Mouse (Mus musculus) heart, adult 8-10 months (tissue): ENCODE data around the gene Nupl1. TPM values are rescaled to one million over a fixed set of nuclear protein-coding genes. Genes with fewer than 3 reads are reported as not detected.

Experiments
- DNase-seq: peaks from one replicate; pipeline ENCODE4 v3.0.0; 2022; ENCODE audit warnings: low spot score
- microRNA-seq: library from miRNA; unstranded; fragments of <30 nt; microRNA quantifications from one replicate; pipeline ENCODE4 v1.2.0, GENCODE M21; 2022
- total RNA-seq, 4 experiments: library from RNA; stranded (reverse); gene quantifications; 2 replicates each; pipeline ENCODE4 v1.2.4; 2022

The Nupl1 gene
- total RNA-seq, 4 experiments from 2014 or later: 0.25 TPM; not detected in 3

GRCm38 (mm10) chr14:60152373-60152772 lies 98.9 kb downstream of the Nupl1 start:
- DNase-seq: no peak

GRCm38 (mm10) chr14:60148893-60149292 lies 102.3 kb downstream of the Nupl1 start:
- no peak for DNase-seq

- DNase-seq: no peak
These were observed 108.0 kb downstream of the Nupl1 start for GRCm38 (mm10) chr14:60143234-60143633.

GRCm38 (mm10) chr14:60138339-60138738 lies 112.9 kb downstream of the Nupl1 start:
- no peak for DNase-seq

GRCm38 (mm10) chr14:60137812-60138211 lies 113.4 kb downstream of the Nupl1 start:
- no peak for DNase-seq

GRCm38 (mm10) chr14:60135801-60136200 lies 115.4 kb downstream of the Nupl1 start:
- DNase-seq: no peak

GRCm38 (mm10) chr14:60134720-60135119 lies 116.5 kb downstream of the Nupl1 start:
- DNase-seq: no peak

Small RNA genes lying within 50 kb of the gene (microRNA-seq; reads per million reads assigned to microRNA genes)
- not detected for gene Mir719

Other genes starting within 250 kb of the Nupl1 start
- 10 to 100 TPM in 1 of 4 experiments, 1 to 10 TPM in 3; 4.8 to 11.0 (median 9.3) TPM for gene Atp8a2, start 54.3 kb downstream of the Nupl1 start, total RNA-seq
- gene Gm49336, start 76 bp upstream of the Nupl1 start, total RNA-seq: 10 to 100 TPM; 25.0 to 32.1 (median 27.8) TPM
- gene Mtmr6, start 13.8 kb upstream of the Nupl1 start, total RNA-seq: 10 to 100 TPM; 29.5 to 34.5 (median 31.6) TPM
- not detected for gene Amer2, start 121.8 kb upstream of the Nupl1 start, total RNA-seq